Mouse (Mus musculus) lung, adult 18-20 months (tissue): ENCODE measurements at regions not wholly inside any gene's neighbourhood (a gene's known extent, or its start where the extent isn't known, plus 50 kb on each side); places are given as distances from the start of the nearest gene placed in this dataset.

Experiments used
- DNase-seq, 2 experiments: peaks; one replicate each; pipeline ENCODE4 v3.0.0; 2022; ENCODE audit warnings: mixed read lengths in 2 of 2

DNA sequence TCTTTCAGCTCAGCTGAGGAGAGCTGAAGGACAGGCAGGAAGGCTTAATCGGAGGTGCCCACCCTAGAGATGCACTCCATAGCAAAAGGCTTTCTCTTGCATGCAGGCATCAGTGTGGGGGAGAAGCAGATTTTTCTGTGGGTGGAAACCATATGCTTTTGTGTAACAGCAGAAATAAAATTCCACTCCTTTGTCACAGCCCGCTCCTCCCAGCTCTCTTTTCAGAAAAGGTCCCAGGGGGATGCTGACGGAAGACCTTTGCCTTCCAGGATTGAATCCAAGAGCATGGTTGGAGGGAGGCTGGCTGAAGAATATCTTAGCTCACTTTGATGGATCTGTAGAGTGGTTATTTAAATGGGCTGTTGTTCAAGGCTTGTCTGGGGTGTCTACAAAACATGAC lies 336.8 kb upstream of the Map3k7 start:
- DNase-seq: no peak

GRCm38 (mm10) chr4:31627777-31628176 lies 336.1 kb upstream of the Map3k7 start:
- DNase-seq: no peak

DNA sequence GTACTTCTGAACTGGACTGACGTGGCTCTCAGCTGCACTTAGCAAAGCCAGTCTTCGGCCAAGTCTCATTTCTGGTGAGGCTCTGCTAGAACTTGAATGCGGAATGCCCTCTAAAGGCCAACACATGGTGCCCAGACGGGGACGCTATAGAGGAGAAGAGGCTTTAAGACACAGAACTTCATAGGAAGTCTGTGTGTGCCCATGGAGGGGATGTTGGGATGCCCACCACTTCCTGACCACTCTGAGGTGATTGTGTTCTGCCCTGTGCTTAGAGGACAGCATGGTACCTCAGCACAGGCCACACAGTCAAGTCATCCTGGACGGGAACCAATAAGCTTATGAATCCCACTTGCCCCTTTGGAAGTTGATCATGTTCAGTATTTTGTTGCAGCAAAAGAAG lies 325.3 kb upstream of the Map3k7 start:
- DNase-seq: no peak

- no peak for DNase-seq
Observed at GRCm38 (mm10) chr4:31642161-31642560, 321.7 kb upstream of the Map3k7 start.

DNA sequence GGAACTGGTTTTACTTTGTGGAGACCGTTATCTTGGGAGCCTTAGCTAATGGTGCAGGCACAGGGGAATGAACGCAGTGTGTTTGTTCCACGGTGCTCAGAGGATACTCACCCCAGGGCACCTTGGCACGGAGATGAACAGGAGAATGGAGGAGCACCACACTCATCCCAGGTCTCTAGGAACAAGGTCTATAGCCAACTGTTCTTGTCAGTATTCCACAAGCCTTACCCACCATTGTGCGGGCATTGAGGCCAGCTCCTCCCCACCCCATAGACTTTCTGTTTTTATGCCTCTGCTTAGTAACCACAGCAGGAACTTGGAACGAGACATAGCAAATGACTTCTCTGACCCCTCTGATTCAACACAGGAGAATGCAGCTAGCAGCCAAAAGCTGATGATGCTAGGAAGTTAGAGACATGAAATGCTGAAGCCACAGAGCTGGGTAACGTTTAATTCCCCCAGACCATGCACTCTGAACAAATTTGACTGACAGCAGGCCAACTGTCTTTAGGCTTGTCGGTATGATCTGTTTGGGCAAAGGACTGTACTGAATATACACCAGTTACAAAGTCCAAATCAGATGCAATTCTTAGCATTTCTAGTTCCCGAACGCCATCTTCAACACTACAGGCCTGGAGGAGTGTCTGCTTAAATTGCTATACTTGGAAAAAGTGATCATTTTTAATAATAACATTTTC lies 321.2 kb upstream of the Map3k7 start:
- peak; percentile 14 to 25 for DNase-seq

GRCm38 (mm10) chr4:31648631-31649368 lies 315.1 kb upstream of the Map3k7 start:
- DNase-seq: no peak

DNA sequence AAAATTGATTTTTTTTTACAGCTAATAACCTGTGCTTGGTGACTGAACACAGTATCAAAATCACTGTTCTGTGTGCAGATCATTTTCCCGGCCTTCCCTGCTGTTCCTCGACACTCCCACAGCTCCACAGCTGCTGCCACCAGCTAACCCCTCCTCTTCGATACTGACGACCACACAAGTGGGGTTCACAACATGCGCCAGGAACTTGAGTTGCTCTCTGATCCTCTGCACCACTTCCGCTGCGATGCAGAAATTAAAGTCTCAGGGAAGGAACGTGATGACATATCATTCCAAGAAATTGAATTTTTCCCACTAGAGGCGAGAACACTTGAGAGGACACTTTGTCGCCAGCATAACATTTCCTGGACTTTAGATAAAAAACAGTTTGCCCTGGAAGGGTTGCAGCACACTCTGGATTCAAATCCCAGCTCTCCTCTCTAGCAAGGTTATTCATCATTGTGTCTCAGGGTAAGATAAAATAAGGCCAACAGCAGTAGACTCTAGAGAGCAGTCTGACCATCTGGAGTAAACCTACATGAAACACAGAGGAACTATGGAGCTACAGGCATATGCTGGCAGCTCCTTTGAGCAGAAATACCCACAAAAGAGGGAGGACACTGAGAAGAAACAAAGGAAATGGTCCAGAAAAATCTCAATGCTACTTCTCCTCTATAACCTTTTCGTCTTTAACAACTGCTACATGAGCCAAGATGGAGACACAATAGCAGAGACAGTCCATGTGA lies 308.4 kb upstream of the Map3k7 start:
- no peak for DNase-seq

GRCm38 (mm10) chr4:31656111-31656510 lies 307.8 kb upstream of the Map3k7 start:
- DNase-seq: no peak

- no peak for DNase-seq
Observed at GRCm38 (mm10) chr4:31658820-31659219, 305.1 kb upstream of the Map3k7 start.

DNA sequence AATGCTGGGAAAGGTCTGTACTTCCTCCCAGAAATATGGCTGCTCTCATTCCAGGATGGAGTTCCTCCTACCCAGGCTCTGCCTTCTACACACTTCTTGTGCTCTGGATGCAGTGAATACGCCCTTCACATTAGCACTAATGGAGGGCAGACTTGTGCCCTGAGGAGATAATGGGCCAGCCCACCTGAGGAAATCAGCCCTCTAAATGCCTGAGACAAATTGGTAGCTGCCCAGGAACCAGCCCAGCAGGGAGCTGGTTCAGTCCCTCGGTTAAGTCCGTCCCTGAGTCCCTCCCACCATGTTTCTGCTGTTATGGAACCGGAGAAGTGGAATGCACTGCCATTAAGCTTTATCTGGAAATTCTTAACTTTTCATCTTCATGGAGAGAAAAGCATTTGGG lies 303.0 kb upstream of the Map3k7 start:
- no peak for DNase-seq

DNA sequence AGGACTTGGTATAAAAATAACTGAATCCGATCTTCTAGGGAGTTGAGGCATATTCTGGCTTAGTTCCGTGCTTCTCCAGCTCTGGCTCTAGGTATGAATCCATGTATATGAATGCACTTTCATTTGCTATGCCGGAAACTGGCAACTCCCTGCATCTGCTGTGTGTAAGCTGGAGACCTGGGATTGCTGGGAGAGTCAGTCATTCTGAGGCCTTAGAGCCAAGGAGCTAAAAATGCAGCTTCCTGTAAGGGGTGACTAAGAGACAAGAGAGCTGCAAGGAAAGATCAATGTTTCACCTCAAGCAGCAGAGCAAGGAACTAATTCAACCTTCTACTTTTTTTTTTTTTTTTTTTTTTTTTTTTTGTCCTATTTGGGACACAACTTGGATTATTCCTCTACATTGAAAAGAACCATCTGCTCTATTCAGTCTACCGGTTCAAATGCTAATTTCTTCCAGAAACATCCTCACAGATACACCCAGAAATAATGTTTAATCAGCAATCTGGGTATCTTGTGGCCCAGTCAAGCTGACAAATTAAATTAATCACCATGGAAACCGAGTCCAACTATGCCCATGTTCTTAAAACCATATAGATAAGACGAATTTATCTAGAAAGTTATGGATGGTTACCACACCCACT lies 292.2 kb upstream of the Map3k7 start:
- DNase-seq: no peak

DNA sequence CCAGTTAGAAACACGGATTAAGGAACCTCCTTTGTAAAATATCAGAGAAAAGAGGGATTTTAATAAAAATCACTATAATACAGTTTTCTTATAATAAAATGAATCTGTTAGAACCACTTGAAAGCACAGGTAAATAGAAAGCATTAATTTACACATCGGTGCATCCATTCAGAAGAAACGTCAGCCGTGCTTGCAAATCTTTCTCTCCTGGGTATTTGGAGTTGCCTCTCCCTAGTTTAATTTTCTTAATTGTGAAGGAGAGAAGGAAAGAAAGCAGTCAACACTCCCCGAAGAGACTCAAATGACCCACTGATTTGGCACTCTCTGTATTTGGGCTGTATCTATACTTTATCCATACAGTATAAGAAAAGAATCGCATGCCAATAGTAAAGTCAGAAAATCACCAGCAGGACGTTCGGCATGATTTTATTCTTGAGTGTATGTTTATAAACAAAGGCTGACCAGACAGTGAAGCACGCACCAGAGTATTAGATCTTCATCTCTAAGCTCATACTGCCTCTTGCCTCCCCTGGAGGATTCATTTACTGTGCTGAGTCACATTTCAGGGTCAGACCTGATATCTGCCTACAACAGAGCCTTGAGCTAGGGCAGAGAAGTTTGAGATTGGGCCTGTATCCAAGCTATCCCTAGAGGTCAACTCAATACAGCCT lies 291.6 kb upstream of the Map3k7 start:
- no peak for DNase-seq

GRCm38 (mm10) chr4:31672842-31673171 lies 291.1 kb upstream of the Map3k7 start:
- no peak for DNase-seq

DNA sequence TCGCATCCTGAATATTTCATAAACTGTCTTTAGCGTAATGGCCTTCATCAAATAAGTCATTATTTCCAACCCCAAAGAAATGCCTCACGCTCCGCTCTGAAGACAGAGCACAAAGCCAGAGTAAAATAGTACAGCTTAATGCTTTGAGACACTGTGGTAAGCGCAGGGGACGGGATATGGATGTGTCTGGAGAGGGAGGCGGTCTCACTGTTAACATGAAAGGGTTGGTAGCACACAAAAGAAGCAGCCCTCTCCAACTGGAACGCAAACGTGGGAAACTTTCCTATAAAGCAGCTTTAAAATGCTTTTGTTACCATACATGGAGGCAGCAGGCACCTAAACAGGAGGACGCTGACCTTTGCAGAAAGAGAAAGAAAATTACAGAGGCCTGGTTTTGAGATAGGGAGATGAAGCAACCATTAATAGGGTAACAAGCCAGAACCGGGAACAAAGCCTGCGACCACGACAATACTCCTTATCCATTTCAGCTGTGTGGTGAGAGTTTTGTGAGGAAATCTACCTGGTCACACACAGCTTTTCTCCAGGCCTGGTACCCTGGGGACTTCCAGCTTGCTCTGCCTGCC lies 284.8 kb upstream of the Map3k7 start:
- DNase-seq: no peak

DNA sequence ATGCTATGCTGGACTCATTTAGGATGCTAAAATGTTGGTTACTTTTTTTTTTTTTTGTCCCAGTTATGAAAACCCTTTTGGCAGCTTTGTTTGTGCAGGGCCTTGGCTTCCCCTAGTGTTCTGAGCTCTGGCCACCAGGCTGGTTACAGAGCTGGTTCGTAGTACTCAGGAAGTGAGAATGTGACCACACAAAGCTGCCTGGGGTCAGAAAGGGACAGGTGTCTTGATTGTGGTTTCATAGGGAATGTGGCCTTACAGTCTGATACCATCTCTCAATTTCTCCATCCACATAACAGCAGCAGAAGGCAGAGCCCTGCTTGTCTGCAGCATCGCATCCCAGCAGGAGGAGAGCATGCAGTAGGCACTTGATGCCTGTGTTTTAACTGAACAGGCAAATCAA lies 282.9 kb upstream of the Map3k7 start:
- no peak for DNase-seq

DNA sequence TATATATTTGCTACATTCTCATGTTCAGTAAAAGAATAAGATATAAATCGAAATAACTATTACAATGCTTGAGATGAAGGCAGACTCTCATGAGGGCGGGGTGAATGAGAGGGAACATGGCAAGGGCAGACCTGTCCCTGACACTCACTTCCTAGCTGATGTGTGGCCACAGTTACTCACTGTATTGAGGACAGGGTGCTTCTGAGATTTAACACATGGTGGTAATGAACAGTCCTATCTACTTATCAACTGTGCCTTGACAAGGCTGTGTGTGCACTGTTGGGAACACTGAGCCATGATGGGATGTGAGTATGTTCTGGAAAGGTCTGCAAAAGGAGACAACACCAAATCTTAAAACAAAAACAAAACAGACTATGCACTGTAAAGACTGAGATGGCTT lies 274.8 kb upstream of the Map3k7 start:
- no peak for DNase-seq

DNA sequence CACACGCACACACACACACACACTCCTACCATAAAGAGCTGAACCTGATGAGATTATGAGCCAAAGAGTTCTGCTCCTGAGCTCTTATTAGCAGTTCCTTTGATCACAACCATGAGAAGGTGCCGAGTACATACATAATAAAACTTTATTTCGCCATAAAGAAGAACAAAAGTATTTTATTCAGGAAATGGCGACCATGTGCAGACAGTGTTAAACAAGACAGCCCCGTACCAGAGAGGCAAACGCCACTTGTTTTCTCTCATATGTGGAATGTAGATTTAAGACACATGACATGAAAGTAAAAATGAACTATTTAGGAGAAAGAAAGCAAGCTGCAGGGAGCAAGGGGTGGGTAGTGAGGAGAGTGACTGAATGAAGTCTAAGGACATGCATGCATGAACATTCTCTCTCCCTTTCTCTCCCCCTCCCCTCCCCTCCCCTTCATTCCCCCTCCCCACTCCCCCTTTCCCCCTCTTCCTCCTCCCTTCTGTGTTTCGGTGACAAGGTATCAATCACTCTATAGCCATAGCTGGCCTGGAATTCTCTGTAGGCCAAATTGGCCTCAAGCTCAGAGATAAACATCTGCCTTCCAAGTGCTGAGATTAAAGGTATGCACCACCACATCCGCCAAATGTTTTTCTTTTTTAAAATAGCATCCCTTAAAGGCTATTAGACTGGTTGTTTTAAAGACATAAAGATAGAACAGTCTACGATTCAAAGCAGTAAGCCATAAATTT lies 266.0 kb upstream of the Map3k7 start:
- no peak for DNase-seq

- no peak for DNase-seq
Observed at GRCm38 (mm10) chr4:31698506-31698782, 265.5 kb upstream of the Map3k7 start.

DNA sequence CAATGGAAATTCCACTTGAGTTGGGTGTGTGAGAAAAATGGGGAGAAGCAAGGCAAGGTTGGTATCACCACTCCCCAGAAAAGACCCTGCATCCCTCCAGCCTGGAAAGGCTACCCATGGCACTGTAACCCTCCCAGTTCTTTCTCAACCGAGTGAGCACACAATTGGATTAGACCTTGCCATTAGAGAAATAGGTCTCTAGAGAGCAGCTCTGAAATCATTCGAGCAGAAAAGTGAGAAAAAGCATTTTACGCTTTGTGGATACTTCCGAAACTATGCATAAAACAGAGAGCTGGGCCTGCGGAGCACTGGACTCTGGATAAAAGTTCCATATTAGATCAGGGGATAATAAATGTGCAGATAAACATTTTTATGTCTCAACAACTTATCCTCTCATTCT lies 264.6 kb upstream of the Map3k7 start:
- DNase-seq: no peak

DNA sequence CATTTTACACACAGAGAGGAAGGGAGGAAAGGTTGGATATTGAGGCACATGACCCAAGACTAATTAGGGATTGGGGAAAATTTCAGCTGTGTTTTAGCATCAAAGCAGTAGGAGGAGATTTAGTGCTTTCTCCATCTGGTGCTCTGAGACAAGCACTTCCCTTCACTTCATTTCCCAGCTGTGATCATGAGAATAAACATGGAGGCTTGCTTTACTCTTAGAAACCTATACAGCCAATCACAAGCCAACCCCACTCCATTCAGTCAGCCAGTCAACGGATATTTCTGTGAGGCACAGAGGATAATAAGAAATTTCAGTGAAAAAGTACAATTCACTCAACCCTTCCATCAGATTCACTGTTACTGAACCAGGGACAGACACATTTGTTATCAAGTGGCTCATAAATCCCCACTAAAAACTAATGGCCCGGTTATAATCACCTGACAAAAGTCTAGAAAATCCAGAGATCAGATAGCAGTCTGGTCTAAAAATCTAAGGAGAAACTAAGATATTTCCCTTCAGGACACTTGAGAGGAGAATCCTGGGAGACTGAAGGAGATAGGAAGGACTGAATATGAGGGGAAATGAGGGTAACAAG lies 249.7 kb upstream of the Map3k7 start:
- no peak for DNase-seq

DNA sequence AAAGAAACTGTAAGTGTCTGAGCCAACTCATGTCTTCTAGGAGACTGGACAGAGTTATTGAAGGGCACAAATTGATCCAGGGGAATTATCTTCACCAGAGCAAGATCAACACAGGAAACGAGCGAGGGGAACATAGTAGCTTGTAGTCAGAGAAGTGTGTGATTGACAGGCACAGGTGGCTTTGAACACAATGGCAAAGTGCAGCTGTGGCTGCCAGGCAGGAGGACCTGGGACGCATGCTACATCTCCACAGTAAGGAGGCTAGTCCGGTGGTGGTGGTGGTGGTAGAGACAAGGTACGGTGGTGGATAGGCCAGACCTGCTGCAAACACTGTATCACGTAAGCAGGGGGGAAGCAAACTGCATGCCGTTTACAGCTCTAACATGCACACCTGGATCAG lies 240.4 kb upstream of the Map3k7 start:
- DNase-seq: no peak

DNA sequence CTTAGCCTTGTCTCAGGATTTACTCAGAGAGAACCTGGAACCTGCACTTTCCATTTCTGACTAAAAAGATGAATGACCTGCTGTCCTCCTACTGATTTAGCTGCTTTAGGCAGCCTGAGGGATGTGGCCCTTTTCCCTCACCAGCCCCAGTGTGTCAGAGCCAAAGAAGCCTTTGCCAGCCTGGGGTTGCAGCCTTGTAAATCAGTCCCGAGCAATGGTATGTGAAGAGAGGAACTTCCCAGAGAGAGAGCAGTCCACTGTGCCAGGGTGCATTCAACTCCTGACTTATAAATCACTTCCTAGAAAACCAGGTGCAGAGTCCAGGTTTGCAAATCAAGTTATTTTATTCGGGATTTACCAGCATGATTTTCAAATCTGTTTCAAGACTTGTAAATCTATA lies 239.5 kb upstream of the Map3k7 start:
- DNase-seq: no peak
